Mouse (Mus musculus) cerebellum, adult 11 months (tissue): ENCODE measurements at regions not wholly inside any gene's neighbourhood (a gene's known extent, or its start where the extent isn't known, plus 50 kb on each side); places are given as distances from the start of the nearest gene placed in this dataset.

Experiments
- DNase-seq: peaks from one replicate; pipeline ENCODE4 v3.0.0; 2022

GRCm38 (mm10) chr2:74087375-74087774 is 176.2 kb upstream of the Atp5g3 start:
- DNase-seq, result no peak

DNA sequence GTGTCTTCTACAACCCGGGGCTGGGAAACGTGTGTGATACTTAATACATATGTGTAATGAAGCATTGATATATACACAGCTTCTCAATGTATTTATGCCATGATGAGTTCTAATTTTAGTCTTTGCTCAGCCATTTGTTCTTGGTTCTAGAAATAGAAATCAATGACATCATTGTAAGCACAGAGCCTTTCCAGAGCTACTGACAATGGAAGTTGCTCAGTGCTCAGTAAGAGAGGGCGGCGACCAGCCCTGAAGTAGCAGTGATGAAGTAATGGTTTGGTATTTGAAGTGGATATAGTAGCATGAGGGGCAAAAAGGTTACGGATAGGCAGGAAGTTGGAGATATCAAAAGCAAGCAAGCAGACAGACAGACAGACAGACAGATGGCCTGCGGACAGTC is 173.8 kb upstream of the Atp5g3 start:
- DNase-seq, result no peak

DNA sequence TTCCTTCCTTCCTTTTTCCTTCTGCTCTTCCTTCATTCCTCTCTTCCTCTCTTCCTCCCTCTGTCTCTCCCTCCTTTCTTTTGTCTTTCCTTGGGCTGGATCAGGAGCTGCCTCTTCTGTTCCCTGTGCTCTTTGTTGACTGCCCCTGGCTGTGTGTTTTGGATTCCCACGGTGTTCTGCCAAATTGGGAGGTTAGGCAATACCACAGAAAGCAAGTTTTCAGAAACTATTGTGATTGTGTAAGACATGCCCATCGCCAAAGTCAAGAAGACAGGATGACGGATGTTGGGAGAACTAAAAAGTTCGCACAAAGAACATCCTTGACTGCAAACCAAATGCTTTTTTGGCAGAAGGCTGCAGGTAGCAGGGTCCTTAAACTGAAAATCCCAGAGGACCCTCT is 165.6 kb upstream of the Atp5g3 start:
- no peak for DNase-seq

DNA sequence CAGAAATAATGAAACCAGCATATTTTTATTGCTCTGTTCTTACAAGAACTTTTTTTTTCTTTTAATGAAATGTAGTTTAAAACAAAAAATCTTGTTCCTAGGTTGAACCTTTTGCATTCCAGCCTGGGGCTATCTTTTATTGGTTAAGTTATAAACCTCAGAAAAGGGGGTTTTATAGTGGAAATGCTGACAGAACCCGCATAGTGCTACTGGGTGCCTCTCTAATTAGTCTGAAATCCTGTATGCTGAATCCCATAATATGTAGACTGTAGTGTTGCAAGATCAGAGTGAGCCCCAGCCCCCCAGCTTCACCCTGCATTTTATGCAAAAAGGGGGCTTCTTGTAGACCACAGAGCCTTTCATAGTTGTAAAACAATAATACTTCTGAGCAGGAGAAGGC is 164.4 kb upstream of the Atp5g3 start:
- no peak for DNase-seq

GRCm38 (mm10) chr2:74073396-74073795 is 162.3 kb upstream of the Atp5g3 start:
- no peak for DNase-seq

DNA sequence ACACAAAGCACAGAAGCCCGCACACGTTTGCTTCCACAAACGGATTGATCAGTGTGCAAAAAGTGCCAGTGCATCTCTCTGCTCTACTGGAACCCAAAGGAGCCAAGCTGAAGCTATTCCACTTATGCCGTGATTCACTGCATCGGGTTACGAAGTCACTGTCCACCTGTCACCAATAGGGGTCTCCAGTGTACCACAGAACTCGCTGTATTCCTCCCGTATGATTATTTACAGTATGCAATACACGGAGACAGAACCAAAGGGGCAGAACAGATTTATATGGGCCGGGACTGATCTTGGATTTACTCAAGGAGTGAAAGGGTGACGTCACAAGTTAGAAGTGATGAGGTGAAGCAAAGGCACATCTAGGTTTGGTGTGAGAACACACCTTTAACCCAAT is 155.5 kb upstream of the Atp5g3 start:
- DNase-seq, result peak; percentile 61

GRCm38 (mm10) chr2:74064369-74064768 is 153.2 kb upstream of the Atp5g3 start:
- no peak for DNase-seq

DNA sequence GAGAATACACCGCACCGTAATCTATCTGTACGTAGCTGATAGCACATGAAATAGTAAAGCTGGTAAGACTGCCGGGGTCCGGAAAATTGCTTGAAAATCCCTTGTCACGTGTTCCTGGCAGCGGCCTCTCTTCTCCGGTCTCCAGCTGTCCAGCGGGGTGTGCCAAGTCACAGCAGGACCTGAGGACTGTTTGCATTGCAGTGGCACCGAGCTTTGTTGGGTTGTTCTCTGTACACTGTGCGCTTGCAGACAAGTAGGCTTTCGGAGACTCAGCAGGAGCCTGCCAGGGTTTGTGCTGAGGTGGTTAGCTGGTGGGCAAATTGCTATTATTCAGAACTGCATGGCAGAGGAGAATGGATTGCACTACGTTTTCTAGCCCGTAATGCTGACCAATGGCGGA is 152.7 kb upstream of the Atp5g3 start:
- peak; percentile 63 for DNase-seq

- DNase-seq, result no peak
These were observed 152.2 kb upstream of the Atp5g3 start for GRCm38 (mm10) chr2:74063302-74063701.

DNA sequence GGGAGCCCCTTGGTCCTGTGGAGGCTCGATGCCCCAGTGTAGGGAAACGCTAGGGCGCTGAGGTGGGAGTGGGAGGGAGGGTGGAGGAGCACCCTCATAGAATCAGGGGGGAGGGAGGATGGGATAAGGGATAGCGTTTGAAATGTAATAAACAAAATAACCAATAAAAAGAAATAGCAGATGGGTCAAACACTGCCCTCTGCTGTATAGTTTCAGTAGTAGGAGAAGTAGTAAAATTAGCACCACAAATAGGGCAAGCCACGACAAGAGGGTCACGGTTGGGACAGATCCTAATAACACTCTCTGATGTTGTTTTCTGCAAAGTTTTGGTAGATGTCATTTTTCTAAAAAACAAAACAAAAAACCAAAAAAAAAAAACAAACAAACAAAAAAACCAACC is 131.3 kb upstream of the Atp5g3 start:
- no peak for DNase-seq

DNA sequence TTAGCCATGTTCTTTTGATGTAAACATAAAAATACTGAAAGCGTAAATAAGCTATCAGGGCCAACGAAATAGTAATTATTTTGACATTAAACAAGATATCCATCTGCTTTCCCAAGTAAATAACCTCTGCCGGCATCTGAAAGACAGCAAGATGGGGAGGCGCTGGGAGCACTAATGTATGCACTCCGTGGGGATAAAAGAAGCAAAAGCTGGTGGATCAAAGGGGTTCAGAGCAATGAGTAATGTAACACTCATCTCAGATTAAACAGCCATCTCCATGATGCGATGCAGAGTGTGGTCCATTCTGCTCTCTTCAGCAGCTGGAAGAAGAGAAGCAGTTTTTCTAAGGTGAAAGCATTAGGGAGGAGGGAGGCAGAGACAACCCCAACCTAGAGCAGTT is 128.5 kb upstream of the Atp5g3 start:
- DNase-seq, result no peak

GRCm38 (mm10) chr2:74036043-74036442 is 124.9 kb upstream of the Atp5g3 start:
- DNase-seq, result no peak

GRCm38 (mm10) chr2:74032177-74033021 is 121.3 kb upstream of the Atp5g3 start:
- no peak for DNase-seq

GRCm38 (mm10) chr2:74029938-74030337 is 118.8 kb upstream of the Atp5g3 start:
- no peak for DNase-seq

- DNase-seq, result no peak
These were observed 116.4 kb upstream of the Atp5g3 start for GRCm38 (mm10) chr2:74027404-74028104.

DNA sequence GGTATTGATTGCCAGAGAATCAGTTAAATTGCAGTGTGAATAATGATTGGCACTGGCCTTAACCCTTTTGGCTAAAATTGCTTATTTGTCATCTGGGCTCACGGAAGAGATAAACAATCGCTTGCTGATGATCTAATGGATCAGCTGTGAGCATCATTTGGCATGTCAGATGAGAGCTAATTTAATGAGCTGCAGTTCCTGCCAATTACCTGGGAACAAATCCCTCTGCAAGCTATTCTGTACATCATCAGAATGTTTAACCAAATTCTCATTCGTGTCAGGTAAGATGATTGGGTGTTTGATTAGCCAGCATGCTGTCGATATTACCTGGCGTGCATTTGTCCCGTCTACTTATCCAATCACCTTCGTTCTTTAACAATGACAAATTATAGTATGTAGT is 104.0 kb upstream of the Atp5g3 start:
- no peak for DNase-seq

- no peak for DNase-seq
These were observed 103.1 kb upstream of the Atp5g3 start for GRCm38 (mm10) chr2:74014201-74014600.

DNA sequence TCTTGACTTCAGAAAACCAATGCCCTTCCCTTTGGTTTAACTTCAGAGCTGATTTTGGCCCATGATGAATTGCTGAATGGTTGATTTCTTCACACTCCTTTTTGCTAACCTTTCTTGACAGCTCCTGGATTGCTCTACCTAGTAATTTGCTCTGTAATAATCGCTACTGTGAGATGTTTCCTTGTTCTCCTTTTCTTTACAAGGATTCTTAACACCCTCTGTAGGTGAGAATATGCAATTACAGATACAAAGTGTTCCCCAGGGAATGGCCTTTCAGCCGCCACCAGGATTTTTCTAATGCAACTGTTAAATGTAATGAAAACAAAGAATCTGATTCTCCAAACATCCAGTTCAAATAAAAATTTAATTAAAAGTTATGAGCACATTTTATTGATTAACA is 87.4 kb upstream of the Atp5g3 start:
- DNase-seq, result peak; percentile 22

- no peak for DNase-seq
These were observed 85.9 kb upstream of the Atp5g3 start for GRCm38 (mm10) chr2:73996986-73997385.

DNA sequence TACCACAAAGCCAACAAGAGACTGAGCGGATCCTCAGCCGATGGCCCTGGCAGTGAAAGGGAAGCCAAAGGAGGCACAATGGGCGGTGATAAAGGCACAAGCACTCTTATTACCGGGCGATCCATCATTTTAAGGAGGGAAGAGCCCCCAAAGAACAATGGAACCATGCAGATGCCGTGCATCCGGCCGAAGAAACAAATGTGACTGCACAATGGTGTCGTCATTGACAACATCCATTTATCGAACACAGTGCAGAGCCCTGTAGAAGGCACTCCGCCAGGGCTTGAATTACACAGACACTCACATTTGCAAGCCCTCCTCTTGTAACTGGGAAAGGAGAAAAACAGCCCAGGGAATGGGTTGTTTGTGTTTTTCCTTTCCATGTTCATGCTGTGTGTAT is 80.7 kb upstream of the Atp5g3 start:
- no peak for DNase-seq

DNA sequence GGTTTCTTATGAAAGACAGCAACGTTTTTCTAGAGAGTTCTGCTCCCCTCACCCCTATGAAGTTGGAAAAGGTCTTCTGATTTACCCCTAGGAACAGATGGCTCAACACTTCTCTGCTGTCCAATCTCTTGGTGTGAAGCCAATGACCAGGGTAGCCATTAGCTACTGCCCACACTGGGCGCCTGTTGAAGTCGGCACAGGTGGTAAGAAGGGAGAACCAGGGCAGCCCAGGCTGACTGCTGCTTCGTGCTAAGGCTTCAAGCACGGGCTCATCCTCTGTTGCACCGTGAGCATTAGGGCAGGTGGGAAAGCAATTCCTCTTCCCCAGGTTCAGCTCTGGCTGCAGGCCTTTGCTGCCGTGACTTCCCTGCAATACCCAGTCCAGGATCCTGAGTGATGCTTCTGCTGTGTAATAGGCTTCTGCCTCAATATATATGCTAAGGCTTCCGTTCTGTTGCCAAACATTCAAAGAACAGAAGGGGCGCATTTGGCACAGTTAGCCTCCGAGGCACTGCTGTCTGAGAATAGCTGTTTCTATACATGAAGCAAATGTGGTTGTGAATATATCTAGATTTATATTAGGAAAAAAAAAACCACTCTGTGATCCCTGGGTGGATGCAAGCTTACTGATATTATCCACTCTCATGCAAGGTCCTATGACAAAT is 76.4 kb upstream of the Atp5g3 start:
- DNase-seq, result peak; percentile 47

- DNase-seq, result peak; percentile 53
These were observed 74.8 kb upstream of the Atp5g3 start for GRCm38 (mm10) chr2:73985911-73986250.

- peak; percentile 49 for DNase-seq
These were observed 74.2 kb upstream of the Atp5g3 start for GRCm38 (mm10) chr2:73985238-73985910.
